Mouse (Mus musculus) neural tube, embryonic 13.5 days (tissue): ENCODE data around the gene Pde3b. TPM values are rescaled to one million over a fixed set of nuclear protein-coding genes. Genes with fewer than 3 reads are reported as not detected.
"Not testable (repeated sequence)": the region's sequence is repeated elsewhere in the genome, so short reads cannot be mapped to it uniquely, and the experiment has no call there.

Source experiments
- ATAC-seq: fragments of 200-750 bp; cut with Nextera tagmentation; 2 replicates; pipeline ENCODE4 v1.8.0; 2017; ENCODE audit warnings: low read depth, mild to moderate bottlenecking, moderate TSS enrichment, moderate library complexity
- H3K27ac ChIP-seq: fragments of 300-500 bp; sonication (generic); replicated peaks from 2 replicates; pipeline ENCODE4 v1.5.1; 2015; ENCODE audit warnings: moderate library complexity, mild to moderate bottlenecking, inconsistent platforms
- H3K27me3 ChIP-seq: fragments of 300-500 bp; sonication (generic); 2 replicates; pipeline ENCODE4 v1.6.1; 2015; ENCODE audit warnings: mild to moderate bottlenecking, inconsistent platforms
- H3K36me3 ChIP-seq: fragments of 300-500 bp; sonication (generic); 2 replicates; pipeline ENCODE4 v1.6.1; 2015; ENCODE audit warnings: mild to moderate bottlenecking, inconsistent platforms
- H3K4me1 ChIP-seq: fragments of 300-500 bp; sonication (generic); replicated peaks from 2 replicates; pipeline ENCODE4 v1.6.1; 2015; ENCODE audit warnings: inconsistent platforms
- H3K4me2 ChIP-seq: fragments of 300-500 bp; sonication (generic); 2 replicates; pipeline ENCODE4 v1.6.1; 2015; ENCODE audit warnings: inconsistent platforms, mild to moderate bottlenecking, moderate library complexity
- H3K4me3 ChIP-seq: fragments of 300-500 bp; sonication (generic); 2 replicates; pipeline ENCODE4 v1.5.1; 2015; ENCODE audit warnings: mild to moderate bottlenecking, inconsistent platforms
- H3K9ac ChIP-seq: fragments of 300-500 bp; sonication (generic); 2 replicates; pipeline ENCODE4 v1.6.1; 2015; ENCODE audit warnings: moderate library complexity, mild to moderate bottlenecking, inconsistent platforms
- H3K9me3 ChIP-seq: fragments of 300-500 bp; sonication (generic); 2 replicates; pipeline ENCODE4 v1.6.1; 2016; ENCODE audit warnings: inconsistent platforms
- WGBS: fragments of 180-500 bp; shearing (Covaris S2); methylation state at CpG from one replicate; pipeline ENCODE4 v1.1.7; 2015; 5-methylcytosine and 5-hydroxymethylcytosine counted together
- polyA plus RNA-seq: library from polyadenylated mRNA; unstranded; fragments of >200 nt; fragmentation: Nextera tagmentation; extraction: Ambion mirVana; gene quantifications from 2 replicates; pipeline ENCODE4 v1.2.1, GENCODE M21; 2015

Gene Pde3b
- 4.8 and 5.2 TPM in 2 replicates for polyA plus RNA-seq

GRCm38 (mm10) chr7:114414421-114415335 lies at the start of gene Pde3b:
TSS of gene Pde3b (plus strand) at chr7:114415281.
- Histone ChIP-seq H3K4me3 (peak within 1 kb of the TSS; percentile 92), H3K27ac (peak within 1 kb of the TSS; percentile 94), H3K4me2 (peak within 1 kb of the TSS; percentile 92), H3K9me3 (no peaks in the 10 kb centered on the region), H3K9ac (peak within 1 kb of the TSS; percentile 93), H3K27me3 (no peaks in the 10 kb centered on the region), H3K4me1 (peaks cover 29% of the 10 kb centered on the region), H3K36me3 (no peaks in the 10 kb centered on the region)
- WGBS = 1% methylated on average over 35 of the region's 70 CpGs
- ATAC-seq = peak; percentile 82

- Histone ChIP-seq H3K27me3 (no peaks in the 10 kb centered on the region), H3K36me3 (no peaks in the 10 kb centered on the region), H3K4me1 (no peaks in the 10 kb centered on the region), H3K4me2 (no peak overlapping the region), H3K27ac (no peak overlapping the region), H3K4me3 (no peak overlapping the region), H3K9me3 (no peaks in the 10 kb centered on the region), H3K9ac (no peak overlapping the region)
- WGBS = 89% methylated on average over 3 of the region's 3 CpGs
- no peak for ATAC-seq
Observed at GRCm38 (mm10) chr7:114402130-114402529, 13.0 kb upstream of the Pde3b start.

- Histone ChIP-seq H3K4me2 (peak overlapping the region; percentile 92), H3K9me3 (no peaks in the 10 kb centered on the region)
- WGBS = under 1% methylated on average over 101 of the region's 103 CpGs
Observed at GRCm38 (mm10) chr7:114415336-114416020, 397 bp downstream of the Pde3b start.

GRCm38 (mm10) chr7:114416021-114416845 lies 1.2 kb downstream of the Pde3b start:
- peak overlapping the region; percentile 93 for H3K9ac ChIP-seq

More at GRCm38 (mm10) chr7:114415336-114416020, 397 bp downstream of the Pde3b start:
- Histone ChIP-seq H3K4me3 (peak overlapping the region; percentile 92), H3K4me1 (peaks cover 29% of the 10 kb centered on the region), H3K36me3 (no peaks in the 10 kb centered on the region), H3K27me3 (no peaks in the 10 kb centered on the region), H3K9ac (peak overlapping the region; percentile 93), H3K27ac (peak overlapping the region; percentile 94)
- ATAC-seq = peak; percentile 81

GRCm38 (mm10) chr7:114419331-114419730 lies 4.2 kb downstream of the Pde3b start:
- not testable (repeated sequence) for H3K27ac ChIP-seq, H3K9me3 ChIP-seq, H3K4me2 ChIP-seq, H3K27me3 ChIP-seq, H3K9ac ChIP-seq, H3K4me3 ChIP-seq, ATAC-seq, H3K36me3 ChIP-seq
- WGBS = 75% methylated on average over 3 of the region's 3 CpGs
- H3K4me1 ChIP-seq = peaks cover 33% of the 10 kb centered on the region

More at GRCm38 (mm10) chr7:114416021-114416845, 1.2 kb downstream of the Pde3b start:
- Histone ChIP-seq H3K27ac (peak overlapping the region; percentile 94), H3K4me1 (peaks cover 35% of the 10 kb centered on the region), H3K36me3 (no peaks in the 10 kb centered on the region), H3K9me3 (no peaks in the 10 kb centered on the region), H3K4me3 (peak overlapping the region; percentile 92), H3K4me2 (peak overlapping the region; percentile 92), H3K27me3 (no peaks in the 10 kb centered on the region)
- WGBS = under 1% methylated on average over 63 of the region's 66 CpGs
- ATAC-seq = peak; percentile 68

GRCm38 (mm10) chr7:114420918-114421317 lies 5.8 kb downstream of the Pde3b start:
- no peak overlapping the region for H3K4me3 ChIP-seq
- H3K36me3 ChIP-seq = no peaks in the 10 kb centered on the region
- no peak for ATAC-seq
- H3K27ac ChIP-seq = no peak overlapping the region
- 40% methylated on average over 4 of the region's 4 CpGs for WGBS
- peaks cover 28% of the 10 kb centered on the region for H3K4me1 ChIP-seq
- H3K9me3 ChIP-seq = no peaks in the 10 kb centered on the region
- no peaks in the 10 kb centered on the region for H3K27me3 ChIP-seq
- H3K9ac ChIP-seq = no peak overlapping the region
- H3K4me2 ChIP-seq = no peak overlapping the region

- no peak for ATAC-seq
- H3K4me1 ChIP-seq = peaks cover 20% of the 10 kb centered on the region
- H3K4me3 ChIP-seq = no peak overlapping the region
- H3K27me3 ChIP-seq = no peaks in the 10 kb centered on the region
- no peak overlapping the region for H3K4me2 ChIP-seq
- H3K36me3 ChIP-seq = no peaks in the 10 kb centered on the region
- H3K9me3 ChIP-seq = no peaks in the 10 kb centered on the region
- 86% methylated on average over 3 of the region's 3 CpGs for WGBS
- no peak overlapping the region for H3K9ac ChIP-seq
- no peak overlapping the region for H3K27ac ChIP-seq
Observed at GRCm38 (mm10) chr7:114422224-114422623, 7.1 kb downstream of the Pde3b start.

GRCm38 (mm10) chr7:114429768-114430167 lies 14.7 kb downstream of the Pde3b start:
- Histone ChIP-seq H3K9ac (no peak overlapping the region), H3K36me3 (no peaks in the 10 kb centered on the region), H3K9me3 (peaks cover 8% of the 10 kb centered on the region; the same call in 1 of the 2 replicates), H3K4me3 (no peak overlapping the region), H3K27ac (no peak overlapping the region), H3K4me2 (no peak overlapping the region), H3K27me3 (no peaks in the 10 kb centered on the region), H3K4me1 (0 out of 2 replicates have a peak, but pooled peaks cover 3% of the 10 kb centered on the region)
- ATAC-seq = no peak
- WGBS = 59% methylated on average over 5 of the region's 5 CpGs

- no peak overlapping the region for H3K4me2 ChIP-seq
- H3K4me1 ChIP-seq = 0 out of 2 replicates have a peak, but pooled peaks cover 3% of the 10 kb centered on the region
- ATAC-seq = no peak
- H3K36me3 ChIP-seq = no peaks in the 10 kb centered on the region
- no peak overlapping the region for H3K9ac ChIP-seq
- WGBS = 63% methylated on average over 4 of the region's 4 CpGs
- no peaks in the 10 kb centered on the region for H3K27me3 ChIP-seq
- H3K9me3 ChIP-seq = peaks cover 8% of the 10 kb centered on the region; the same call in 1 of the 2 replicates
- no peak overlapping the region for H3K4me3 ChIP-seq
- H3K27ac ChIP-seq = no peak overlapping the region
Observed at GRCm38 (mm10) chr7:114431966-114432365, 16.9 kb downstream of the Pde3b start.

- ATAC-seq = no peak
- 98% methylated on average over 1 of the region's 1 CpGs for WGBS
- Histone ChIP-seq H3K4me2 (no peak overlapping the region), H3K9me3 (no peaks in the 10 kb centered on the region), H3K27me3 (no peaks in the 10 kb centered on the region), H3K4me1 (no peaks in the 10 kb centered on the region), H3K4me3 (no peak overlapping the region), H3K36me3 (no peaks in the 10 kb centered on the region), H3K27ac (no peak overlapping the region), H3K9ac (no peak overlapping the region)
Observed at GRCm38 (mm10) chr7:114439726-114440125, 24.6 kb downstream of the Pde3b start.

- Histone ChIP-seq H3K4me3 (no peak overlapping the region), H3K36me3 (no peaks in the 10 kb centered on the region), H3K4me1 (no peaks in the 10 kb centered on the region), H3K27me3 (no peaks in the 10 kb centered on the region), H3K4me2 (no peak overlapping the region), H3K9ac (no peak overlapping the region), H3K27ac (no peak overlapping the region), H3K9me3 (no peaks in the 10 kb centered on the region)
- no peak for ATAC-seq
- 98% methylated on average over 1 of the region's 1 CpGs for WGBS
Observed at GRCm38 (mm10) chr7:114440494-114440893, 25.4 kb downstream of the Pde3b start.
